Mouse (Mus musculus): ENCODE data around the gene Mc3r.

Mc3r gene

DNA sequence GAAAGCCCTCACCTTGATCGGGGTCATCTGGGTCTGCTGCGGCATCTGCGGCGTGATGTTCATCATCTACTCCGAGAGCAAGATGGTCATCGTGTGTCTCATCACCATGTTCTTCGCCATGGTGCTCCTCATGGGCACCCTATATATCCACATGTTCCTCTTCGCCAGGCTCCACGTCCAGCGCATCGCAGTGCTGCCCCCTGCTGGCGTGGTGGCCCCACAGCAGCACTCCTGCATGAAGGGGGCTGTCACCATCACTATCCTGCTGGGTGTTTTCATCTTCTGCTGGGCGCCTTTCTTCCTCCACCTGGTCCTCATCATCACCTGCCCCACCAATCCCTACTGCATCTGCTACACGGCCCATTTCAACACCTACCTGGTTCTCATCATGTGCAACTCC is 1.0 kb downstream of the Mc3r start:
- no peak for DNase-seq (ENCODE audit: low read depth, low spot score)

DNA sequence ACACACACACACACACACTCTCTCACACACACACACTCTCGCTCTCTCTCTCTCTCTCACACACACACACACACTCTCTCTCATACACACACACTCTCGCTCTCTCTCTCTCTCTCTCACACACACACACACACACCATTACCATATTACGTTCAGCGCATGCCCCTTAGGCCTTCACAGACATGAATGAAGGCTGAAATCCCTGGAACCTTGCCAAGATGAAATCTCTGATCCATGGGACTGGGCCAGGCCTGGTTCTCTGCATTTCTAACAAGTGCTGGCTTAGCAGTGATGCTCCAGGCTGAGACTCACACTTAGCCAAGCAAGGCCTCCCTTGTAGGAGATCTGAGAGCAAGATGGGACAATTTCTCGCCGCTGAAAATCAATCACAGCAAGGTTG is 8.1 kb downstream of the Mc3r start:
- DNase-seq (ENCODE audit: low read depth, low spot score), result no peak

DNA sequence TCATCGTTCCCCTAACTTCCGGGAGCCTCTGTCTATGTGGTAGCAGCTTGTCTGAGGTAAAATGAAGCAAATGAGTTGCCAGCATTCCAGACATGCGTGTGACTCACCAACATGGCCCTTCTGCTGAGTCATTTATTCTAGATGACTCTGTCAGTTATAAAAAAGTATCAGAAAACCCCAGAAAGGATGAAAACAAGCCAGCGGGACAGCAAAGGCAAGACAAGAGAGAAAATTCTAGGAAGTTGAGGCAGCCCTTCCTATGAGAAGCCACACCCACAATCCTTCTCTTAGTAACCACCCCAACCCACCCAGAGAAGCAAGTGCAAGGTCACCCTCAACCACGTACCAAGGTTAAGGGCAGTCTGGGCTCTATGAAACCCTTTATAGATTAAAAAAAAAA is 8.7 kb downstream of the Mc3r start:
- DNase-seq (ENCODE audit: low read depth, low spot score), result no peak

GRCm38 (mm10) chr2:172257471-172258065 is 9.3 kb downstream of the Mc3r start:
- no peak for DNase-seq (ENCODE audit: low read depth, low spot score)

- no peak for DNase-seq (ENCODE audit: low read depth, low spot score)
Measured at GRCm38 (mm10) chr2:172260064-172260463, 11.8 kb downstream of the Mc3r start.

- no peak for DNase-seq (ENCODE audit: low read depth, low spot score)
Measured at GRCm38 (mm10) chr2:172261441-172261840, 13.1 kb downstream of the Mc3r start.

- DNase-seq (ENCODE audit: low read depth, low spot score), result no peak
Measured at GRCm38 (mm10) chr2:172263216-172263615, 14.9 kb downstream of the Mc3r start.

GRCm38 (mm10) chr2:172269907-172270306 is 21.6 kb downstream of the Mc3r start:
- DNase-seq (ENCODE audit: low read depth, low spot score), result no peak

DNA sequence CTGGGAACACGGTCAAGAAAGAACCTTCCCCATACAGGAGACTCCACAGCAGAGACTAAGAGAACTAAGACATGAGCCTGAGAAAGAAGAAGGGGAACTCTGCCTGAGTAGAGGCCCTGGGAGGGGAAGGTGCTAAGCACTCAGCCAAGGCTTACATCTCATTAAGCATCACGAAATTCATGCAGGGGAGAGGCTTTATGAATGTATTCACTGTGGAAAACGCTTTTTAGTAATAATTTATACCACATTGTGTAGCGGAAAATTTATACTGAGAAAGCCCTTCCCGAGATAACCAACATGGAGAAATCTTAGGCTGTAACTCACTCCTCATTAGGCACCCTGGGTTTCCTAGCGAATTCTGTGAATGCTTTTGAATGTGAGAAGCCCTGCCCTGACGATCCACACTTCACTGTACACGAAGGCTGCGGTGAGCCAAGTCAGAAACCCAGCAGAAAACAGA is 22.2 kb downstream of the Mc3r start:
- DNase-seq (ENCODE audit: low read depth, low spot score), result no peak

DNA sequence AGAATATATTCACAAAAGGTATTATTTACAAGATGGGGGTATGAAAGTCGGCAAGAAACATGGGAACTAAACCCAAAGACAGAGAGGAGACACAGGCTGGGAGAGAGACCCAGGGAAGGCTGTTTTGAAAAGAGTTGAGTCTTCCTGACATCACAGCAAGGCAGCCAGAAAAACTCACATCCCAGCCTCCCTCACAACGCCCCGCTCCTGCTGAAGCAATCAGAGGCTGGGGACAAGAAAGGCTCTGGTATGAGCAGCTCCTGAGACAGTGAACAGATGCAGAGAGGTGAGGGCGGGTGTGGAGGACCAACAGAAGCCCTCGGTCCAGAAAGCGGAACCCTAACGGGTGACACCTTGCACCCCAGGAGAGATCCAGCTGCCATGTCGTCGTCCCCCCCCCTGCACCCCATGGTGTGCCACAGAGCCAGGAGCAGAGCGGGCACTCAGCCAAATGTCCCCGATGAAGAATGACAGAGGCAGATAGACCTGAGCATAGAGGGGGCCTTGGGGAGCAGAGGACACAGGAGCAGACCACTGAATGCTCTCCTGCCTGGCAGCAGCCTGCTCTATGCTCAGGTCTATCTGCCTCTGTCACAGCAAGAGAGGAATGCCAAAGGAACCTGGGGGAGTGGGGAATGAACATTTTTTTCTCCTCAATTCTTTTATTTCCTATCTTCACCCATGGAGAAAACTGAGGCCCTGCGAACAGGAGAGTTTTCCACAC is 22.8 kb downstream of the Mc3r start:
- no peak for DNase-seq (ENCODE audit: low read depth, low spot score)

DNA sequence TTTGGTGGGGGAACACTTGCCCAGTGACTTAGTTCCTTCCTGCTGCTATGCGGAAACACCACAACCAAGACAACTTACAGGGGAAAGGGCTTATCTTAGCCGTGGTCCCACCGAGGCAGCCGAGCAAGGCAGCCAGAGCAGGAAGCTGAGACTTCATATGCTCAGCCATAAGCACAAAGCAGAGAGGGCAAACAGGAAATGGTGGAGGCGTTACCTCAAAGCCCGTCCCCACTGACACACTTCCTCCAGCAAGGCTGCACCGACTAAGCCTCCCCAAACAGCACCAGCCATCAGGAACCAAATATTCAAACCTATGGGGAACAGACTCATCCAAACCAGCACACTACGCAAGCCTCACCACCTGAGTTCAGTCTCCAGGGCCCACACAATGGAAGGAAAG is 26.4 kb downstream of the Mc3r start:
- DNase-seq (ENCODE audit: low read depth, low spot score), result no peak

DNA sequence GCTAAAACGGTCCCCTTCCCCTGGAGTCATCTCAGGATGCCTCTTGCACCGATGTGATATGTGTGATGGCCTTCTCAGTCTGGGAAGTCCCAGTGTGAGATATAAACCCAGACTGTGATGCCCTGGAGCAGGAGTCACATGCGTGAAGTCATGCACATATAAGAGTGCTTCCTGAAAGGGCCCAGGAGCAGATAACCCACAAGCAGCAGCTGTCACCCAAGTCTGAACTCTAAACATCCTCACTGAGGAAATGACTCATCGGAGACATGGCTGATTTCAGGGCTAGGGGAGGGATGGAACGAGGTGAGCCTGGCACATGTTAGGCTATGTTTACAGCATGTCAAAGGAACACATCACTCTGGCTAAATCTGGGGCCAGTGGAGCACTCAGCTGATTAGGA is 27.9 kb downstream of the Mc3r start:
- DNase-seq (ENCODE audit: low read depth, low spot score), result no peak

DNA sequence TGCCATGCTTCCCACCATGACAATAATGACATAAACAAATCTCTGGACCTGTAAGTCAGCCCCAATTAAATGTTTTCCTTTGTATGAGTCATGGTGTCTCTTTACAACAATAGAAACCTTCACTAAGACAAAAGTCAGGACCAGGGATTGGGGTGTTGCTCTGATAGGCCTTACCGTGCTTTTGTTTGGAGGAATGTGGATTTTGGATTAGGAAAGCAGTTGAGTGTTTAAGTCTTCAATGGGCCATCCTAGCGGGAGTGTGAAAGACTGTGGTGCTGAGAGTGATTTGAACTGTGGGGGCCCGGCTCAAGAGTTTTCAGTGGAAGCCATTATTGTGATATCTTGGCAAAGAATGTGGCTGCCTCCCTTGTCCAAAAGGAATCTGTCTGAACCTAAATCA is 30.7 kb downstream of the Mc3r start:
- DNase-seq (ENCODE audit: low read depth, low spot score), result no peak

GRCm38 (mm10) chr2:172282071-172282710 is 33.9 kb downstream of the Mc3r start:
- DNase-seq (ENCODE audit: low read depth, low spot score), result no peak

GRCm38 (mm10) chr2:172287715-172288114 is 39.4 kb downstream of the Mc3r start:
- no peak for DNase-seq (ENCODE audit: low read depth, low spot score)

GRCm38 (mm10) chr2:172288965-172289364 is 40.7 kb downstream of the Mc3r start:
- no peak for DNase-seq (ENCODE audit: low read depth, low spot score)

GRCm38 (mm10) chr2:172289632-172290031 is 41.3 kb downstream of the Mc3r start:
- no peak for DNase-seq (ENCODE audit: low read depth, low spot score)

DNA sequence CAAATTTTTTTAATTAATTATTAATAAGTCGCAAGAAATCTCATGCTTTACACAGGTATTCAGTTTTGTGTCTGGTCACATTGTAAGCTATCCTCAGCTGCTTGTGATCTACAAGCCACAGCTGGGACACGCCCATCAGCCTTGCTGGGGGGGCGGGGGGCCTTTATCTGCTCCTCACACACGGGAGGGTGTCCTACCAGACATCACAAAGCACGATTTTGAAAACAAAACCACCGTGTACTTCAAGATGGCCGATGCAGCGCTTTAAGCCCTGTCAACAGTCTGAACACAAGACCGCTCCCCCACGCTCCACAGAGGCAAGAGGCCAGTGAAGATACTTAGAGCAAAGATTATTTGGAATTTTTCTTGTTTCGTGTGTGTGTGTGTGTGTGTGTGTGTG is 42.2 kb downstream of the Mc3r start:
- no peak for DNase-seq (ENCODE audit: low read depth, low spot score)

DNA sequence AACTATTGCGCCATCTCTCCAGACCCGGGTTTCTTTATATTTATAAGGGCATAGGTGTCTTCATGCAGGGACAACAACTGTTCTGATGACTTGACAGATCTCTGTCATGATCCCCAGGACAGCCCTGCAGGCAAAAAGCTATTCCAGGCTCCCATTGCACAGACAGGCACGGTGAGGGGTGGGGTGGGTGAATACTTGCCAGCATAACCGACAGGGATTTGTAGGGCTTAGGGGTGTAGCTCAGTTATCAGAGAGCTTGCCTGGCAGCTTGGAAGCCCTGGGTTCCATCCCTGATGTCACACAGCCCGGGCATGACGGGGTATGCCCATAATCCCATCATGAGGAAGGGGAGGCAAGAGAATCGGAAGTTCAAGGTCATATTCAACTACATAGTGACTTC is 42.7 kb downstream of the Mc3r start:
- no peak for DNase-seq (ENCODE audit: low read depth, low spot score)

- DNase-seq (ENCODE audit: low read depth, low spot score), result no peak
Measured at GRCm38 (mm10) chr2:172291755-172292524, 43.6 kb downstream of the Mc3r start.

- no peak for DNase-seq (ENCODE audit: low read depth, low spot score)
Measured at GRCm38 (mm10) chr2:172292525-172293405, 44.5 kb downstream of the Mc3r start.
